Mouse (Mus musculus) limb, embryonic 14.5 days (tissue): ENCODE results near the gene Ank2. TPM values are rescaled to one million over a fixed set of nuclear protein-coding genes. Genes with fewer than 3 reads are reported as not detected.

ENCODE experiments used
- ATAC-seq: fragments of 200-750 bp; cut with Nextera tagmentation; 2 replicates; pipeline ENCODE4 v1.8.0; 2017; ENCODE audit warnings: low read depth, moderate number of reproducible peaks, moderate TSS enrichment; ENCODE audit not compliant: low FRiP score
- DNase-seq: peaks from one replicate; pipeline ENCODE4 v3.0.0-alpha.2; 2015; ENCODE audit warnings: low spot score
- H3K27ac ChIP-seq: fragments of 300-500 bp; sonication (generic); replicated peaks from 2 replicates; pipeline ENCODE4 v1.5.1; 2014; ENCODE audit warnings: low read depth, mild to moderate bottlenecking, low read length, moderate library complexity, mixed read lengths
- H3K27me3 ChIP-seq: fragments of 300-500 bp; sonication (generic); 2 replicates; pipeline ENCODE4 v1.6.1; 2014; ENCODE audit warnings: low read length, mixed read lengths; ENCODE audit not compliant: control insufficient read depth, insufficient read depth
- H3K36me3 ChIP-seq: fragments of 300-500 bp; sonication (generic); 2 replicates; pipeline ENCODE4 v1.6.1; 2014; ENCODE audit warnings: mild to moderate bottlenecking, low read length, moderate library complexity, mixed read lengths; ENCODE audit not compliant: control insufficient read depth, insufficient read depth
- H3K4me1 ChIP-seq: fragments of 300-500 bp; sonication (generic); 2 replicates; pipeline ENCODE4 v1.6.1; 2014; ENCODE audit warnings: antibody characterized with exemption, low read length, mixed read lengths; ENCODE audit not compliant: control insufficient read depth, insufficient read depth
- H3K4me2 ChIP-seq: fragments of 300-500 bp; sonication (generic); replicated peaks from 2 replicates; pipeline ENCODE4 v1.6.1; 2014; ENCODE audit warnings: low read depth, mild to moderate bottlenecking, low read length, moderate library complexity; ENCODE audit not compliant: severe bottlenecking
- H3K4me3 ChIP-seq: fragments of 300-500 bp; sonication (generic); replicated peaks from 2 replicates; pipeline ENCODE4 v1.5.1; 2014; ENCODE audit warnings: low read length
- H3K9ac ChIP-seq: fragments of 300-500 bp; sonication (generic); 2 replicates; pipeline ENCODE4 v1.6.1; 2014; ENCODE audit warnings: mild to moderate bottlenecking, low read depth, low read length, moderate library complexity; ENCODE audit not compliant: severe bottlenecking
- H3K9me3 ChIP-seq: fragments of 300-500 bp; sonication (generic); 2 replicates; pipeline ENCODE4 v1.6.1; 2016; ENCODE audit warnings: low read length; ENCODE audit not compliant: control insufficient read depth
- POLR2A ChIP-seq: fragments of 200-500 bp; IDR thresholded peaks from 2 replicates; pipeline ENCODE4 v1.8.0; 2012; ENCODE audit warnings: inconsistent platforms, mild to moderate bottlenecking, moderate library complexity, borderline replicate concordance; ENCODE audit not compliant: insufficient read depth, insufficient read length; ENCODE audit errors: extremely low read depth
- WGBS: fragments of 180-500 bp; shearing (Covaris S2); extraction: QIAGEN DNeasy Blood & Tissue Kit; methylation state at CpG from one replicate; pipeline ENCODE4 v1.1.7; 2014; 5-methylcytosine and 5-hydroxymethylcytosine counted together
- polyA plus RNA-seq, 2 experiments: library from polyadenylated mRNA; depleted of rRNA in 1 of 2; stranded (reverse) in 1 of 2; unstranded in 1 of 2; fragments of >200 nt; fragmentation: Nextera tagmentation in 1 of 2; extraction: Ambion mirVana in 1 of 2; gene quantifications; 2 replicates each; pipeline versions ENCODE4 v1.2.1 to v1.2.3; 2012 to 2014

The Ank2 gene
- polyA plus RNA-seq, 2 experiments: 33.0 to 41.6 TPM

DNA sequence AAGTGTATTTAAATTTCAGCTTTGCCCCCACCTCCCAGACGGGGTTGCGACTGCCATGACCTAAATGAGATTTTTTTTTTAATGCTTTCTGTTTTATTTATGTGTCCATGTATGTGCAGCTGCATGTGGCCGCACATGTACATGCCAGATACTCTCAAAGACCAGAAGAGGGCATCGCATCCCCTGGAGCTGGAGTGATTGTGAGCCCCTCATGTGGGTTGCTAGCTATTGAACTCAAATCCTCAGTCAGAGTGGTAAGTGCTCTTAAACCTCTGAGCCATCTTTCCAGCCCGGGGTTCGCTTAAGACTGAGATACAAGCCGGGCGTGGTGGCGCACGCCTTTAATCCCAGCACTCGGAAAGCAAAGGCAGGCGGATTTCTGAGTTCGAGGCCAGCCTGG is 46.9 kb downstream of the Ank2 start:
- Histone ChIP-seq H3K27ac (no peak overlapping the region), H3K4me2 (no peak overlapping the region), H3K4me3 (no peak overlapping the region), H3K27me3 (no peaks in the 10 kb centered on the region), H3K9me3 (no peaks in the 10 kb centered on the region), H3K36me3 (no peaks in the 10 kb centered on the region), H3K9ac (no peak overlapping the region), H3K4me1 (no peaks in the 10 kb centered on the region)
- ATAC-seq: no peak
- 66% methylated on average over 13 of the region's 13 CpGs for WGBS
- TF ChIP-seq POLR2A: no peak
- DNase-seq: no peak

DNA sequence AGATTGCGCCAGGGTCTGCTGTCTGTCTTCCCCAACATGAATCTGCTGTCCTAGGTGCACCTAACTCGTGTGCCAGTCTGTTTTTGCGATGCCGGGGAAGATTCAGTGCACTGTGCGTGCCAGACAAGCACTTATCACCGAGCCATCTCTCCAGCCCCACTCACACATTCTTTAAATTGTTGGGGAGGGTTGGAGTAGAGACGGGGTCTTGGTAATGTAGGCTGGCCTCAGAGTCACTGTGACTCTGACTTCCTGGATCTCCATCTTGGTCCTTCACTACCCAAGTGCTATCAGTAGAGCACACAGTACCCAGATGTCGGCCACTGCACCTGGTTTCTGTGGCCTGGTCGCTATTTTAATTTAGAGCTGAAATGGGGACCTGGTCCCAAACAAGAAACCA is 47.4 kb downstream of the Ank2 start:
- H3K4me3 ChIP-seq: no peak overlapping the region
- ATAC-seq (no peak), DNase-seq (no peak)
- no peaks in the 10 kb centered on the region for H3K9me3 ChIP-seq
- H3K4me1 ChIP-seq: no peaks in the 10 kb centered on the region
- H3K27ac ChIP-seq: no peak overlapping the region
- WGBS: 62% methylated on average over 9 of the region's 9 CpGs
- no peak for TF ChIP-seq POLR2A
- H3K9ac ChIP-seq: no peak overlapping the region
- no peak overlapping the region for H3K4me2 ChIP-seq
- H3K36me3 ChIP-seq: no peaks in the 10 kb centered on the region
- H3K27me3 ChIP-seq: no peaks in the 10 kb centered on the region

DNA sequence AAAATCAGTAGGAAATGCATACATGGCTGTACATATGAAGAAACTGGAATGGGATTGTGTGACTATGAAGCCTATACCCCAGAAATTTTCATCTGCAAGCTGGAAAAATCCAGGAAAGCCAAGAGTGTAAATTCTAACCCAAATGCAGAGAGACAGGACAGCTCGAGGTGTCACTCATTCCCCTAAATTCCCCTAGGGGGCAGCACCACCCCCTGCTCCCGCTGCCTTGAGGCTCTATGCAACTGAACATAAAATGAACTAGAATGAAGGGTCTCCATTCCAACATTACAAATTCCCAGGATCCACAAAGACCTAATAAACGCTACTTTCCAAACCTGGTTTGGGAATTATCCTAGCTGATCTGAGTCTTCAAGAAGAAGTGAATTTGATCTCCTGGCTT is 48.1 kb downstream of the Ank2 start:
- H3K9ac ChIP-seq: no peak overlapping the region
- H3K9me3 ChIP-seq: no peaks in the 10 kb centered on the region
- H3K36me3 ChIP-seq: no peaks in the 10 kb centered on the region
- WGBS: 17% methylated on average over 3 of the region's 3 CpGs
- peak; percentile 43 for DNase-seq
- no peak overlapping the region for H3K27ac ChIP-seq
- H3K4me1 ChIP-seq: no peaks in the 10 kb centered on the region
- no peak for TF ChIP-seq POLR2A
- no peaks in the 10 kb centered on the region for H3K27me3 ChIP-seq
- H3K4me2 ChIP-seq: no peak overlapping the region
- no peak overlapping the region for H3K4me3 ChIP-seq
- no peak for ATAC-seq

DNA sequence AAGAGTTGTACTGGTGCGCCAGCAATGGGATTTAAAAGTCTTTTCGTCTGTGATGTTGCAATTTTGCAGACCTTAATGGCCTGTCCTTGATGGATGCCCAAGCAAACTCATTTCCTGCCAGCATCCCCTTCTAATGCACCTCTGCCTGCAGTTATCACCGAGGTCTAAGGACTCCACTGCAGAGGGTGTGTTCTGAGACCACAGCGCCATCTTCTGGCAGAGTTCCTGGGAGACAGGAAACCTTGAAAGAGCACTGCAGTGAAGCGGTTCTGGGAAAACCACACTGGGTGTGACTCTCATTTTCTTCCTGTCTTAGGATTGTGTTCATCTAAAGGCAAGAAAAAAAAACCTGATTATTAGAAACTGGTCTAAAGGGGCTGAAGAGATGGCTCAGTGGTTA is 53.0 kb downstream of the Ank2 start:
- ATAC-seq: no peak
- no peak for TF ChIP-seq POLR2A
- DNase-seq: peak; percentile 64
- Histone ChIP-seq H3K36me3 (no peaks in the 10 kb centered on the region), H3K4me1 (no peaks in the 10 kb centered on the region), H3K9ac (no peak overlapping the region), H3K9me3 (no peaks in the 10 kb centered on the region), H3K27ac (no peak overlapping the region), H3K27me3 (no peaks in the 10 kb centered on the region), H3K4me2 (no peak overlapping the region), H3K4me3 (no peak overlapping the region)
- WGBS: 31% methylated on average over 5 of the region's 5 CpGs

DNA sequence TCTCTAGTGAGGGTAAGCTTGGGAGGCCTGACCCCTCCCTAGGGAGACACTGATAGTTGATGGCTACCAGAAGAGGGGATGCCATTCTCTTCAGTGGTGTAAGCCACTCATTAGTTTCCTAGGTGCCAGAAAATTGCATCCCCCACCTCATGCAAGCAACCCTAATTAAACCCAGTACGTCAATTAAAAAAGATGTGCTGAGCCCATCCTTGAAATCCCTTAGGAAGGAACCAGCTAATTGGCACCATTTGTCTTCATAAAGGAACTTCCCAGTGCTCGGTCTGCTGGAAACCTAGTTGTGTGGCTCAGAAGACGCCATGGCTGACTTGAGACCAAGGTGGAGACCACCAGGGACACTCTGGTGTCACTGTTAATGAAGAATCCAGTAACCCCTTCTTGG is 65.9 kb downstream of the Ank2 start:
- no peaks in the 10 kb centered on the region for H3K36me3 ChIP-seq
- ATAC-seq (no peak), DNase-seq (no peak)
- WGBS: 20% methylated on average over 3 of the region's 3 CpGs
- H3K4me1 ChIP-seq: no peaks in the 10 kb centered on the region
- no peak overlapping the region for H3K4me2 ChIP-seq
- TF ChIP-seq POLR2A: no peak
- no peak overlapping the region for H3K27ac ChIP-seq
- no peaks in the 10 kb centered on the region for H3K9me3 ChIP-seq
- no peaks in the 10 kb centered on the region for H3K27me3 ChIP-seq
- no peak overlapping the region for H3K4me3 ChIP-seq
- no peak overlapping the region for H3K9ac ChIP-seq

DNA sequence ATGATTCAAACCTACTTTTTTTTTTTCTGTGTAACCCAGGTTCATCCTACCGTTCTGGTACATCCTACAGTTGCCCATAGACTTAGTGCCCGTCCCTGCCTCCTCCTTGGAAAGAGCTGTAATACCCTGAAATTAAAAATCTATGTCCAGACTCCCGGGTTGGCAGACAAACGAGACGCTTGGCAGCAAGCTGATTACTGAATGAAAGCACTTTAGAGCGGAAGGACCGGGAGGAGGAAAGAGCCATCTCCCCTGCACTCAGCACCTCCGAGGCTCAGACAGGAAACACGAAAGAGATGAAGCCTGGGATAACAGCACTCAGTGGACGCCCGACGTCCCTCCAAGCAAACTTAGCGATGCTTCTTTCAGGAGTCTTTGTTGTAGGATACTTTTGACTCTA is 69.3 kb downstream of the Ank2 start:
- Histone ChIP-seq H3K27ac (no peak overlapping the region), H3K4me3 (no peak overlapping the region), H3K27me3 (no peaks in the 10 kb centered on the region), H3K4me2 (no peak overlapping the region), H3K4me1 (no peaks in the 10 kb centered on the region), H3K9ac (no peak overlapping the region), H3K36me3 (no peaks in the 10 kb centered on the region), H3K9me3 (no peaks in the 10 kb centered on the region)
- ATAC-seq: no peak
- 71% methylated on average over 13 of the region's 13 CpGs for WGBS
- no peak for TF ChIP-seq POLR2A
- no peak for DNase-seq
